Mouse (Mus musculus) A20 (cell line): Measurements from ENCODE around the gene Fam198a.
A peak's percentile ranks its signal among the peaks of the same experiment; 100 is the strongest.

Source experiments
- DNase-seq: peaks from one replicate; pipeline ENCODE4 v3.0.0-alpha.2; 2011; ENCODE audit warnings: low read depth, low spot score

The Fam198a gene

GRCm38 (mm10) chr9:121981466-121982105, 30.8 kb downstream of the Fam198a start:
- peak; percentile 61 for DNase-seq

GRCm38 (mm10) chr9:121982214-121982613, 31.4 kb downstream of the Fam198a start:
- DNase-seq = no peak

GRCm38 (mm10) chr9:121982665-121983064, 31.9 kb downstream of the Fam198a start:
- DNase-seq = no peak

GRCm38 (mm10) chr9:121983504-121983903, 32.7 kb downstream of the Fam198a start:
- DNase-seq = peak; percentile 74

GRCm38 (mm10) chr9:121984465-121985461, 34.0 kb downstream of the Fam198a start:
- DNase-seq = peak; percentile 77

- DNase-seq = no peak
Observed at GRCm38 (mm10) chr9:121988910-121989309, 38.1 kb downstream of the Fam198a start.

GRCm38 (mm10) chr9:121989536-121989935, 38.7 kb downstream of the Fam198a start:
- DNase-seq = no peak

GRCm38 (mm10) chr9:121991041-121991440, 40.3 kb downstream of the Fam198a start:
- DNase-seq = no peak

- DNase-seq = peak; percentile 21
Observed at GRCm38 (mm10) chr9:121993047-121993446, 42.3 kb downstream of the Fam198a start.

- no peak for DNase-seq
Observed at GRCm38 (mm10) chr9:121995077-121995476, 44.3 kb downstream of the Fam198a start.

GRCm38 (mm10) chr9:121995508-121996131, 44.8 kb downstream of the Fam198a start:
- DNase-seq = no peak

GRCm38 (mm10) chr9:121997010-121997409, 46.2 kb downstream of the Fam198a start, which contains the start of gene Pomgnt2:
Gene Pomgnt2, minus strand, starts transcription at chr9:121997110.
- DNase-seq = no peak

GRCm38 (mm10) chr9:121997978-121998377, 47.2 kb downstream of the Fam198a start:
- no peak for DNase-seq

- DNase-seq = no peak
Observed at GRCm38 (mm10) chr9:122006175-122006574, 55.4 kb downstream of the Fam198a start.

GRCm38 (mm10) chr9:122006609-122007008, 55.8 kb downstream of the Fam198a start:
- DNase-seq = peak; percentile 47

- no peak for DNase-seq
Observed at GRCm38 (mm10) chr9:122008876-122009275, 58.1 kb downstream of the Fam198a start.

- DNase-seq = no peak
Observed at GRCm38 (mm10) chr9:122010751-122011150, 60.0 kb downstream of the Fam198a start.

GRCm38 (mm10) chr9:122012816-122013215, 62.0 kb downstream of the Fam198a start:
- no peak for DNase-seq

GRCm38 (mm10) chr9:122013629-122014028, 62.8 kb downstream of the Fam198a start:
- peak; percentile 13 for DNase-seq

- peak; percentile 83 for DNase-seq
Observed at GRCm38 (mm10) chr9:122014241-122014667, 63.5 kb downstream of the Fam198a start.

GRCm38 (mm10) chr9:122018079-122018478, 67.3 kb downstream of the Fam198a start:
- DNase-seq = no peak
